Mouse (Mus musculus) left cerebral cortex, postnatal 14 days (tissue): Measurements from ENCODE around the gene Gm44579. TPM values are rescaled to one million over a fixed set of nuclear protein-coding genes. Genes with fewer than 3 reads are reported as not detected.

ENCODE experiments used
- DNase-seq, 2 experiments: peaks; one replicate each; pipeline ENCODE4 v3.0.0; 2021 to 2022; ENCODE audit warnings: low spot score in 2 of 2, mixed read lengths in 1 of 2
- intact Hi-C: fragments of 180-260 bp; cut with DNase I; formaldehyde crosslinking; loops from one replicate; pipeline ENCODE4 v1.15.1; 2025
- long read RNA-seq, 2 experiments: library from polyadenylated mRNA; stranded (forward); transcript quantifications; one replicate each; pipeline ENCODE4 v2.0.0; 2021
- total RNA-seq, 2 experiments: library from RNA; stranded (reverse); gene quantifications; 2 replicates each; pipeline ENCODE4 v1.2.3; 2021

Gm44579 gene
- not detected for total RNA-seq
- long read RNA-seq, experiment 1, result 0 reads
- long read RNA-seq, experiment 2, result 0 reads

- DNase-seq, result peak in 1 of 2 experiments; percentile 25
- intact Hi-C loops, result no loop called here
Observed at GRCm38 (mm10) chr15:98220877-98221276, at the start of gene Gm44579, which contains the start of gene Olfr287. Gene Gm44579, minus strand, starts transcription at chr15:98220977. Gene Olfr287, minus strand, starts transcription at chr15:98221056.

- intact Hi-C loops, result no loop called here
- DNase-seq, result no peak
Observed at GRCm38 (mm10) chr15:98257776-98258175, 37.0 kb upstream of the Gm44579 start.

- intact Hi-C loops, result no loop called here
- no peak for DNase-seq
Observed at GRCm38 (mm10) chr15:98257193-98257592, 36.4 kb upstream of the Gm44579 start, which contains the start of gene H1fnt. Gene H1fnt, minus strand, starts transcription at chr15:98257293.

- no peak for DNase-seq
- intact Hi-C loops, result no loop called here
Observed at GRCm38 (mm10) chr15:98256271-98256670, 35.5 kb upstream of the Gm44579 start.

GRCm38 (mm10) chr15:98235442-98235841 lies 14.7 kb upstream of the Gm44579 start:
- intact Hi-C loops, result no loop called here
- DNase-seq, result no peak

GRCm38 (mm10) chr15:98234350-98234749 lies 13.6 kb upstream of the Gm44579 start, which contains the start of gene Olfr286:
Gene Olfr286, minus strand, starts transcription at chr15:98234450.
- DNase-seq, result no peak
- intact Hi-C loops, result no loop called here

- intact Hi-C loops, result no loop called here
- no peak for DNase-seq
Observed at GRCm38 (mm10) chr15:98226096-98226495, 5.3 kb upstream of the Gm44579 start.

GRCm38 (mm10) chr15:98225610-98226009 lies 4.8 kb upstream of the Gm44579 start:
- intact Hi-C loops, result no loop called here
- no peak for DNase-seq

GRCm38 (mm10) chr15:98222377-98222776 lies 1.6 kb upstream of the Gm44579 start:
- intact Hi-C loops, result no loop called here
- DNase-seq, result no peak

- intact Hi-C loops, result no loop called here
- DNase-seq, result no peak
Observed at GRCm38 (mm10) chr15:98214130-98214529, 6.6 kb downstream of the Gm44579 start.

GRCm38 (mm10) chr15:98213336-98213870 lies 7.4 kb downstream of the Gm44579 start:
- DNase-seq, result no peak
- intact Hi-C loops, result no loop called here

GRCm38 (mm10) chr15:98209676-98210075 lies 11.1 kb downstream of the Gm44579 start:
- intact Hi-C loops, result no loop called here
- DNase-seq, result no peak

- no peak for DNase-seq
- intact Hi-C loops, result no loop called here
Observed at GRCm38 (mm10) chr15:98195442-98195841, 25.3 kb downstream of the Gm44579 start, which contains the start of gene Olfr288. Gene Olfr288, minus strand, starts transcription at chr15:98195542.

GRCm38 (mm10) chr15:98184456-98184855 lies 36.3 kb downstream of the Gm44579 start:
- no peak for DNase-seq
- intact Hi-C loops, result loop anchor here (5.0 to 10.0 kb wide), 2 partner anchors 110 to 208 kb away; partner anchors contain the start of gene Zfp641

GRCm38 (mm10) chr15:98181856-98182570 lies 38.8 kb downstream of the Gm44579 start:
- DNase-seq, result no peak
- intact Hi-C loops, result loop anchor here (5.0 to 10.0 kb wide), 2 partner anchors 113 to 210 kb away; partner anchors contain the start of gene Zfp641

- peak; percentile 91 to 97 for DNase-seq
- intact Hi-C loops, result loop anchor here (5.0 to 10.0 kb wide), 2 partner anchors 114 to 211 kb away; partner anchors contain the start of gene Zfp641
Observed at GRCm38 (mm10) chr15:98181132-98181711, 39.6 kb downstream of the Gm44579 start.

- DNase-seq, result no peak
- intact Hi-C loops, result loop anchor here (5.0 to 10.0 kb wide), 2 partner anchors 114 to 212 kb away; partner anchors contain the start of gene Zfp641
Observed at GRCm38 (mm10) chr15:98180567-98181131, 40.1 kb downstream of the Gm44579 start.

- intact Hi-C loops, result no loop called here
- DNase-seq, result no peak
Observed at GRCm38 (mm10) chr15:98177320-98177719, 43.5 kb downstream of the Gm44579 start.

- intact Hi-C loops, result no loop called here
- peak; percentile 92 to 96 for DNase-seq
Observed at GRCm38 (mm10) chr15:98173821-98174220, 47.0 kb downstream of the Gm44579 start.

GRCm38 (mm10) chr15:98172113-98172512 lies 48.7 kb downstream of the Gm44579 start:
- DNase-seq, result no peak
- intact Hi-C loops, result no loop called here
